Mouse (Mus musculus) kidney, embryonic 15.5 days (tissue): ENCODE results near the gene Sh3d21. TPM values are rescaled to one million over a fixed set of nuclear protein-coding genes. Genes with fewer than 3 reads are reported as not detected.

Source experiments
- ATAC-seq: fragments of 200-750 bp; cut with Nextera tagmentation; replicated peaks from 2 replicates; pipeline ENCODE4 v1.8.0; 2017; ENCODE audit warnings: moderate TSS enrichment; ENCODE audit not compliant: low FRiP score
- H3K27ac ChIP-seq: fragments of 300-500 bp; sonication (generic); 2 replicates; pipeline ENCODE4 v1.5.1; 2015; ENCODE audit warnings: mild to moderate bottlenecking, inconsistent platforms
- H3K27me3 ChIP-seq: fragments of 300-500 bp; sonication (generic); 2 replicates; pipeline ENCODE4 v1.6.1; 2015; ENCODE audit warnings: inconsistent platforms
- H3K36me3 ChIP-seq: fragments of 300-500 bp; sonication (generic); 2 replicates; pipeline ENCODE4 v1.6.1; 2015; ENCODE audit warnings: inconsistent platforms
- H3K4me1 ChIP-seq: fragments of 300-500 bp; sonication (generic); 2 replicates; pipeline ENCODE4 v1.6.1; 2015; ENCODE audit warnings: inconsistent platforms
- H3K4me2 ChIP-seq: fragments of 300-500 bp; sonication (generic); 2 replicates; pipeline ENCODE4 v1.6.1; 2015; ENCODE audit warnings: moderate library complexity, mild to moderate bottlenecking, inconsistent platforms
- H3K4me3 ChIP-seq: fragments of 300-500 bp; sonication (generic); replicated peaks from 2 replicates; pipeline ENCODE4 v1.5.1; 2015; ENCODE audit warnings: mild to moderate bottlenecking, inconsistent platforms
- H3K9ac ChIP-seq: fragments of 300-500 bp; sonication (generic); 2 replicates; pipeline ENCODE4 v1.6.1; 2015; ENCODE audit warnings: mild to moderate bottlenecking, inconsistent platforms
- H3K9me3 ChIP-seq: fragments of 300-500 bp; sonication (generic); replicated peaks from 2 replicates; pipeline ENCODE4 v1.6.1; 2016; ENCODE audit warnings: inconsistent platforms
- WGBS: fragments of 180-500 bp; shearing (Covaris S2); methylation state at CpG from one replicate; pipeline ENCODE4 v1.1.7; 2015; ENCODE audit warnings: mixed read lengths; 5-methylcytosine and 5-hydroxymethylcytosine counted together
- polyA plus RNA-seq: library from polyadenylated mRNA; unstranded; fragments of >200 nt; fragmentation: Nextera tagmentation; extraction: Ambion mirVana; gene quantifications from 2 replicates; pipeline ENCODE4 v1.2.1, GENCODE M21; 2015

Gene Sh3d21
- polyA plus RNA-seq, 1 experiment from 2014 or later: 8.3 TPM

DNA sequence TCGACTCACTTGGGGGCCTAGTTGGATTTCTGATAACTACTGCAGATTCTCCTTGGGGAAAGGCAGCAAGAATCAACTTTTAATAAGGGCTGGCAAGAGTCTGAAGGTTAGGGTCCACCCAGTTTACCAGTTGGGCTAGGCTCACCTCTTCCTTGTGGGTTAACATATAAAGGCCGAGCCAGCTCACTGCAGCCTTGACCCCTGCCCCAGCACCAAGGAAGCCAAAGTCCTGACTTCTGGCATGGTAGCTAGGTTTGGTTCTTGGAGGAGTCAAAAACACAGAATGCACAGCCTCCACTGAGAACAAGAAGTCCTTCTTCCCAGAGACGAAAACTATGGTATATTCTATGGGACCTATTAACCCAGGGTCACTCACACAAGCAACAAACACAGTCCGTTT, 394 bp upstream of the Sh3d21 start:
- Histone ChIP-seq H3K4me1 (peaks cover 33% of the 10 kb centered on the region), H3K9ac (no peak overlapping the region), H3K4me2 (peak overlapping the region; percentile 97), H3K4me3 (peak overlapping the region; percentile 63; the same call in 1 of the 2 replicates), H3K27me3 (no peaks in the 10 kb centered on the region), H3K27ac (peak overlapping the region; percentile 90), H3K9me3 (no peaks in the 10 kb centered on the region), H3K36me3 (peaks cover 34% of the 10 kb centered on the region)
- ATAC-seq: no peak
- 45% methylated on average over 4 of the region's 4 CpGs for WGBS

DNA sequence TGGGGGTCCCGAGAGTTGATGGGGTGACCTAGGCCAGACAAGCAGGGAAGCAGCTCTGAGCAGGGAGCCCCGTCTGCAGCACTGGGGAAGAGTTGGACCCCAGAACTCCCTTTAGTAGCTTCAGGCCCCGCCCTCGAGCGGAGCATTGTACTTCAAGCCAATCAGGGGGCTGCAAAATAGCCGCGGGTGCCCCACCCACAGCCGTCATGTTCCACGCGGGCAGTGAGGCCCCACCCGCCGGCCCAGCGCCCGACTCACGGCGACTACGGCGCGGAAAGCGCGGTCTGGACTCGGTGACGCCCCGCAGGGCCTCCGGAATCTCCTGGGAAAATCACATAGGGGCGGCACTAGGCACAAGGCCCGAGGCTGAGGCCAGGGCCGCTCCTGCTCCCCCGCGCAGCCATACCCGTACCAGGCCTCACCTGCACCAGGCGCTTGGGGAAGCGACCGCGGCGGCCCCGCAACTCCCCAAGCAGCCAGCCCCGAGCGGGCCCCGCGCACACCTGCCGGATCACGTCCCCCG, 686 bp downstream of the Sh3d21 start:
- Histone ChIP-seq H3K4me1 (peaks cover 33% of the 10 kb centered on the region), H3K4me3 (peak overlapping the region; percentile 63), H3K9me3 (no peaks in the 10 kb centered on the region), H3K27me3 (no peaks in the 10 kb centered on the region), H3K27ac (peak overlapping the region; percentile 90), H3K36me3 (peaks cover 23% of the 10 kb centered on the region), H3K4me2 (peak overlapping the region; percentile 97), H3K9ac (peak overlapping the region; percentile 71)
- WGBS: 1% methylated on average over 44 of the region's 44 CpGs
- ATAC-seq: peak; percentile 94

DNA sequence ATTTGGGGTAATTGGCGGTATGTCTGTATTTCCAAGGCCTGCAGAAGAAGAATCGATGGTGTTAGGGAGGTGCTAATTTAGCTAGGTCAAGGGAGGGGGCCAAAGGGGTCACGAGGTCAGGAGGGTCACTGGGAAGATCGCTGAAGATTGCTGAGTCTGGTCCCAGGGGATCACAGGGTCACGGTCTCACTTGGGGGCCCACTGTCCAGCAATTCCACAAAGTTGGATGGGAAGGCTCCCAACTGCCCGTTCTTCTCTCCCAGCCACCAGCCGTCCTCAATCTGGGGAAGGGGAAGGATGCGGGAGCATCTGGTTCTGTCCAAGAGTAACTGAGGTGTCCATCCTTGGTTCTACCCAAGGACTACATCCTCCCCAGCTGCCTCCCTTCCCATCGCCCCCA, 1.3 kb downstream of the Sh3d21 start:
- Histone ChIP-seq H3K4me3 (peak overlapping the region; percentile 63), H3K4me1 (peaks cover 33% of the 10 kb centered on the region), H3K9me3 (no peaks in the 10 kb centered on the region), H3K9ac (peak overlapping the region; percentile 71; the same call in 1 of the 2 replicates), H3K27me3 (no peaks in the 10 kb centered on the region), H3K27ac (peak overlapping the region; percentile 90), H3K4me2 (peak overlapping the region; percentile 97), H3K36me3 (peaks cover 17% of the 10 kb centered on the region)
- WGBS: 47% methylated on average over 9 of the region's 9 CpGs
- 0 out of 2 replicates have a peak, but pooled peaks have one; percentile 1 for ATAC-seq

DNA sequence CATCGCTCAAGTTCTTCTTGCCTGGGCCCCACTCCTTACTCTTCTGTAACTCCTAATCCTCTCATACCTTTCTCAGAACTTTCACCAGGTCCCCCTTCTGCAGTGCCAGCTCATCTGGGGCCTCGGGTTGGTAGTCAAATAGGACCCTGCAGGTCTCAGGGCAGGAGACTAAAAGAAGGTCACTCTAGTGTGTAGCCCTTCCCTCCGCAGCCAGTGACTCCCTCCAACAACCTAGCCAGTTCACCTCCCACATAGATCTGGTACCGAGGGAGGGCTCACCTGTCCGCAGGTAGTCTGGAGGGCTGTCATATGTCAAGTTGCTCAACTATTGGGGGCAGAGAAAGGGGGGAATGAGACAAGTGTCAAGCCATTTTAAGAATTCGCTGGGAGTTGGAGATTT, 1.8 kb downstream of the Sh3d21 start:
- no peaks in the 10 kb centered on the region for H3K27me3 ChIP-seq
- peaks cover 12% of the 10 kb centered on the region for H3K36me3 ChIP-seq
- H3K4me3 ChIP-seq: no peak overlapping the region
- H3K27ac ChIP-seq: no peak overlapping the region
- H3K9ac ChIP-seq: no peak overlapping the region
- WGBS: 83% methylated on average over 6 of the region's 6 CpGs
- ATAC-seq: no peak
- H3K9me3 ChIP-seq: no peaks in the 10 kb centered on the region
- peaks cover 36% of the 10 kb centered on the region for H3K4me1 ChIP-seq
- peak overlapping the region; percentile 97 for H3K4me2 ChIP-seq

DNA sequence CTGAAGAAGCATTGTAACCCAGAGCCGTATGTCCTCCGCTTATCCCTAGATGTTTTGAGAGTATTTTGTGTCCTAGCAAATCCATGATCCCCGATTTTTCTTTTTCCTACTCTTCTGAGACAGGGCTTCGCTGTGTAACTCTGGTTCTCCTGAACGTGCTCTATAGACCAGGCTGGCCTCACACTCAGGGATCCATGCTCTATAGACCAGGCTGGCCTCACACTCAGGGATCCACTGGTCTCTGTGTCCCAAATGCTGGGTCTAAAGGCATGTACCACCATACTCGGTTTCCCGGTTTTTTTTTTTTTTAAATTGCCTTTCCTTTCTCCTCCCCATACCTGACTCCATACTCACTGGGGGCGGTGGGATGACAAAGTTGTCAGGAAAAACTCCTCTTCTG, 2.3 kb downstream of the Sh3d21 start:
- 82% methylated on average over 8 of the region's 8 CpGs for WGBS
- no peak for ATAC-seq

DNA sequence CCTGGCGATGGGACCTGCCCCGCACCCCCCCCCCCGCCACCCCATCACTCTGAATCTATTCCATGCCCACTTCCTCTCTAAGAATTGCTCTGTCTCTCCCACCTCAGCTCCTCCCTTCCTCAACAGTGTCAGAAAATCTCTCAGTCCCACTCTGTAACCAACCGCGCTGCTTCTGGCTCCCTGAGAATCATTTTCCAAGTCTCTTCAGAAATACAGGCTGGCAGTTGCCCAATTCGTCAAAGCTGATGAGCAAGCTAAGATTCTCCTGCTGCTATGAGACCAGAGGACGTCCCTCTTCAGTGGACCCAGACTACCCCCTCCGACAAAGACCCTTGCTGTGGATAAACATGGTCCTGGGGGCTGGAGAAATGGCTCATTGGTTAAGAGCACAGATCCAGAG, 3.8 kb downstream of the Sh3d21 start:
- no peak overlapping the region for H3K27ac ChIP-seq
- WGBS: 74% methylated on average over 8 of the region's 8 CpGs
- H3K9ac ChIP-seq: no peak overlapping the region
- H3K9me3 ChIP-seq: no peaks in the 10 kb centered on the region
- no peaks in the 10 kb centered on the region for H3K27me3 ChIP-seq
- ATAC-seq: no peak
- no peak overlapping the region for H3K4me3 ChIP-seq
- H3K4me2 ChIP-seq: no peak overlapping the region
- peaks cover 56% of the 10 kb centered on the region for H3K4me1 ChIP-seq
- H3K36me3 ChIP-seq: no peaks in the 10 kb centered on the region

More for the DNA sequence above, 2.3 kb downstream of the Sh3d21 start:
- Histone ChIP-seq H3K27me3 (no peaks in the 10 kb centered on the region), H3K4me3 (no peak overlapping the region), H3K4me1 (peaks cover 41% of the 10 kb centered on the region), H3K9me3 (no peaks in the 10 kb centered on the region), H3K9ac (no peak overlapping the region), H3K27ac (no peak overlapping the region), H3K36me3 (peaks cover 7% of the 10 kb centered on the region), H3K4me2 (no peak overlapping the region)

DNA sequence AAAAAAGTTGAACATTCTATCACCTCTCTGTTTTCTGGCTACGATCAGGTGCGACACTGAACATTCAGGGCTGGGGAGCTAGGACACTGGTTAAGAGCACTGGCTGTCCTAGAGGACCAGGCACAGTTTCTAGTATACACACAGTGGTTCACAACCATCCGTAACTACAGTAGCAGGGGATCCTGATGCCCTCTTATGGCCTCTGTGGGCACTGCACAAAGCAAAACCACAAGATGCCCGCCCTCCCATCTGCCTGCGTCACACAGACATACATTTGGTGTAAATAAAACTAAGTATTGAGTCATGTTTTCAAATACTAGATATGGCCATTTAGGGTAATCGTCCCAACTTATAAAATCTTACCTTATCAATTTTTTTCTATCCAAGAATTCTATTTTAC, 5.7 kb downstream of the Sh3d21 start:
- H3K36me3 ChIP-seq: peaks cover 10% of the 10 kb centered on the region
- WGBS: 94% methylated on average over 6 of the region's 6 CpGs

DNA sequence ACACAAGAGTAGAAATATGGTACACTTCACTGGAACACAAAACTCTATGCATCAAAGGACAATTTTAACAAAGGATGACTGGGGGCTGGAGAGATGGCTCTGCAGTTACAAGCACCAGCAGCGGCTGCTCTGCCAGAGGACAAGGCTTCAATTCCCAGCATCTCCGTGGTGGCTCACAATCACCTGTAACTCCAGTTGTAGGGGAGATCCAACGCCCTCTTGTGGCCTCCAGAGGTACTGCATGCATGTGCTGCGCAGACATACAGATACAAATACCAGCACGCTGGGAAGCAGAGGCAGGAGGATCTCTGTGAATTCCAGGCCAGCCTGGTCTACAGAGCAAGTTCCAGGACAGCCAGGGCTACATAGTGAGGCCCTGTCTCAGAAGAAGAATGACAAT, 6.7 kb downstream of the Sh3d21 start:
- no peak overlapping the region for H3K4me3 ChIP-seq
- peaks cover 18% of the 10 kb centered on the region for H3K36me3 ChIP-seq
- H3K9ac ChIP-seq: no peak overlapping the region
- no peak overlapping the region for H3K4me2 ChIP-seq
- no peak for ATAC-seq
- H3K27me3 ChIP-seq: no peaks in the 10 kb centered on the region
- H3K9me3 ChIP-seq: no peaks in the 10 kb centered on the region
- H3K4me1 ChIP-seq: peaks cover 46% of the 10 kb centered on the region
- H3K27ac ChIP-seq: peak overlapping the region; percentile 92
- 58% methylated on average over 5 of the region's 5 CpGs for WGBS

More for the DNA sequence above, 5.7 kb downstream of the Sh3d21 start:
- no peak overlapping the region for H3K4me3 ChIP-seq
- peaks cover 49% of the 10 kb centered on the region for H3K4me1 ChIP-seq
- no peak overlapping the region for H3K4me2 ChIP-seq
- no peaks in the 10 kb centered on the region for H3K9me3 ChIP-seq
- H3K27ac ChIP-seq: no peak overlapping the region
- no peak overlapping the region for H3K9ac ChIP-seq
- no peaks in the 10 kb centered on the region for H3K27me3 ChIP-seq
- no peak for ATAC-seq

DNA sequence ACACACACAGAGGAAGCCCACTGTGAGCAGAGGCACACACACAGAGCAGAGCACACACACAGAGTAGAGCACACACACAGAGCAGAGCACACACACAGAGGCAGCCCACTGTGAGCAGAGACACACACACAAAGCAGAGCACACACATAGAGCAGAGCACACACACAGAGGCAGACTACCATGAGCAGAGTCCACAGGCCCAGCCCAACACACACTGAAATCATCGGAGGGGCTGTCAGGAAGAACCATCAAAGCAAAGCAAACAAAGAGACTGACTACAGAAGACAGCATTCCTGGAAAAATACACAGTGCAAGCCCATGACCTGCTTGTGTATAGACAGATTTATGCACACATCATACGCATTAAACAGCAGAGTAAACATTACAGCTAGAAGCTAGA, 7.4 kb downstream of the Sh3d21 start:
- no peak overlapping the region for H3K9ac ChIP-seq
- H3K4me1 ChIP-seq: peaks cover 49% of the 10 kb centered on the region
- ATAC-seq: peak; percentile 66
- H3K9me3 ChIP-seq: no peaks in the 10 kb centered on the region
- WGBS: 22% methylated on average over 2 of the region's 2 CpGs
- H3K4me3 ChIP-seq: no peak overlapping the region
- H3K36me3 ChIP-seq: peaks cover 25% of the 10 kb centered on the region
- H3K4me2 ChIP-seq: no peak overlapping the region
- H3K27ac ChIP-seq: peak overlapping the region; percentile 92
- no peaks in the 10 kb centered on the region for H3K27me3 ChIP-seq

DNA sequence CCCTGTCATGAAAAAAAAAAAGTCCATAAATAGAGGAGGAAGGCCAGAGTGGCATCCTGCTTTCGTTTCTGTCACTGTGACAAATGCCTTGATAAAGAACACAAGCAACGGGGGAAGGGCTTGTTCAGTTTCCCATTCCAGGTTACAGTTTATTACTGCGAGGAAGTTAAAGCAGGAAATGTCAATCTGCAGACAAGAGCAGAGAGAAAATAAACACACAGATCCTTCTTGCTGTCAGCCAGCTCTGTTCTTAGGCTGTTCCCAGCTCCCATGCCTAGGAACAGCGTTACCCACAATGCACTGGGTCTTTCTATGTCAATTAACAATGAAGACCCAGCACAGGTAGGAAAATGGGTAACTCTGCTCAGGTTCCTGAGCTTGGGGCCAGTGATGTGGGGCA, 8.1 kb downstream of the Sh3d21 start:
- Histone ChIP-seq H3K4me3 (no peak overlapping the region), H3K9me3 (no peaks in the 10 kb centered on the region), H3K4me2 (no peak overlapping the region), H3K4me1 (peaks cover 54% of the 10 kb centered on the region), H3K9ac (no peak overlapping the region), H3K27ac (peak overlapping the region; percentile 92), H3K36me3 (peaks cover 26% of the 10 kb centered on the region), H3K27me3 (no peaks in the 10 kb centered on the region)
- WGBS: 23% methylated on average over 4 of the region's 4 CpGs
- ATAC-seq: no peak

DNA sequence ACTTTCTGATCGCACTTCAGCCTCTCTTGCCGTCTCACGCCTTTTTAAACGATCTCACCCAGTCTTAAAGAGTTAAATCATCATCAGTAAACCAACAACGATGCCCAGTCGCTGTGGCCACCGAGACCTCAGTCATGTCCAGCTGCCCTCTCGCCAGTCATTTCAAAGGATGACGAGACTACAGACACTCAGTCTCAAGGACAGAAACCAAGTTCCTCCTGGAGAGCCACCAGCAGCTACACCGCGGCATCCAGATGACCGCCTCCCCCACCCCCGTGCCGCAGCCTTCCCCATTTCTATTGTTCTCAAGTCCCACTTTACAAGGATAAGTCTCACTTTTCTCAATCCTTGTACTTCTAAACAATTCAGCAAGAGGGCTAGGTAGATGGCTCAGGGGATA, 10.4 kb downstream of the Sh3d21 start:
- 63% methylated on average over 14 of the region's 14 CpGs for WGBS
- Histone ChIP-seq H3K27me3 (no peaks in the 10 kb centered on the region), H3K4me3 (no peak overlapping the region), H3K4me1 (peaks cover 69% of the 10 kb centered on the region), H3K36me3 (peaks cover 31% of the 10 kb centered on the region), H3K27ac (peak overlapping the region; percentile 27; the same call in 1 of the 2 replicates), H3K9ac (no peak overlapping the region), H3K4me2 (no peak overlapping the region), H3K9me3 (no peaks in the 10 kb centered on the region)
- ATAC-seq: no peak

DNA sequence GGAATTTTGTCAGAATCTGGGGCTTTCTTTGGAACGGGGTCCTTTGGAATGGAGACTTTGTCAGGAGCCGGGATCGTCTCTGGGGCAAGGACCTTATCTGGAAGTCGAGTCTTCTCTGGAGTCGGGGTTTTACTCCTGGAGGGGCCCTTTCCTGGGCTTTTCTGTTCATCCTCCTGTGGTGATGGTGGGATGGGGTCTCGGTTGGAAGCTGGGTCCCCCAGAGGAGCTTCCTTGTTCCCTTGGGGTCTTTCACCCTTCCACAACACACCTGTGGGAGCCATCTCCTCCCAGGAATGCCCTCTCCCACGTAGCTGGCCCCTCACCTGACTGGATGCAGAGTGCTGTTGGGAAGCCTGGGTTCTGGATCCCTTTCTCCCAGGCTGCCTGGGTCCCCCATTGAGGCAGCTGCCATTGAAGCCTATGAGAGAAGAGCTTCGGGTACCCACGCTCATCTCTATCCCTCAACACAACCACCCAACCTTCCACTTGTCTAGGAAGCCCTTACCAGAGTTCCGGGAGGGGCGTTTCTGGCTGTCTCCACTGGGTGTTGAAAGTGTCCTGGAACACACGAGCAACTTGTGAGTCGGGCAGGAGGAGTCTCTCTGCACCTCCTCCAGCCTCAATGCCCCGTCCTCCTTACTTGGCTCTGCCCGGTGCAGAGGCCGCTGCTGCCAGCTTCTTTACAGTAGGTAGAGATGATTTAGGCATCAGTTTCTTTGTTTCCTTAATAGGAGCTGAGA, 11.4 kb downstream of the Sh3d21 start:
- peaks cover 79% of the 10 kb centered on the region for H3K4me1 ChIP-seq
- H3K4me2 ChIP-seq: peak overlapping the region; percentile 74; the same call in 1 of the 2 replicates
- WGBS: 84% methylated on average over 16 of the region's 16 CpGs
- no peak for ATAC-seq
- no peak overlapping the region for H3K9ac ChIP-seq
- H3K27ac ChIP-seq: 0 out of 2 replicates have a peak overlapping the region, but pooled peaks have one; percentile 99
- H3K27me3 ChIP-seq: no peaks in the 10 kb centered on the region
- 0 out of 2 replicates have a peak overlapping the region, but pooled peaks have one; percentile 65 for H3K4me3 ChIP-seq
- H3K36me3 ChIP-seq: peaks cover 31% of the 10 kb centered on the region
- no peaks in the 10 kb centered on the region for H3K9me3 ChIP-seq
